Mouse (Mus musculus) limb, embryonic 10.5 days (tissue): ENCODE results near the gene Slc25a36. TPM values are rescaled to one million over a fixed set of nuclear protein-coding genes. Genes with fewer than 3 reads are reported as not detected.
A peak's percentile ranks its signal among the peaks of the same experiment; 100 is the strongest.

ENCODE experiments used
- DNase-seq: peaks from one replicate; pipeline ENCODE4 v3.0.0-alpha.2; 2017; ENCODE audit warnings: low spot score
- H3K27ac ChIP-seq: fragments of 300-500 bp; sonication (generic); 2 replicates; pipeline ENCODE4 v1.5.1; 2016; ENCODE audit warnings: mild to moderate bottlenecking
- H3K27me3 ChIP-seq: fragments of 300-500 bp; sonication (generic); 2 replicates; pipeline ENCODE4 v1.6.1; 2016; ENCODE audit warnings: low read depth, mild to moderate bottlenecking; ENCODE audit not compliant: poor library complexity, severe bottlenecking
- H3K36me3 ChIP-seq: fragments of 300-500 bp; sonication (generic); 2 replicates; pipeline ENCODE4 v1.6.1; 2016; ENCODE audit warnings: mild to moderate bottlenecking, moderate library complexity
- H3K4me1 ChIP-seq: fragments of 300-500 bp; sonication (generic); 2 replicates; pipeline ENCODE4 v1.6.1; 2016
- H3K4me3 ChIP-seq: fragments of 300-500 bp; sonication (generic); 2 replicates; pipeline ENCODE4 v1.5.1; 2016; ENCODE audit warnings: mild to moderate bottlenecking, moderate library complexity
- H3K9me3 ChIP-seq: fragments of 300-500 bp; sonication (generic); replicated peaks from 2 replicates; pipeline ENCODE4 v1.6.1; 2016; ENCODE audit warnings: mild to moderate bottlenecking
- WGBS: fragments of 180-500 bp; shearing (Covaris S2); methylation state at CpG from one replicate; pipeline ENCODE4 v1.1.7; 2016; 5-methylcytosine and 5-hydroxymethylcytosine counted together
- polyA plus RNA-seq: library from polyadenylated mRNA; unstranded; fragments of >200 nt; fragmentation: Nextera tagmentation; extraction: Ambion mirVana; gene quantifications from 2 replicates; pipeline ENCODE4 v1.2.1, GENCODE M21; 2016

Slc25a36 gene
- polyA plus RNA-seq, 1 experiment from 2014 or later = 69.0 TPM

DNA sequence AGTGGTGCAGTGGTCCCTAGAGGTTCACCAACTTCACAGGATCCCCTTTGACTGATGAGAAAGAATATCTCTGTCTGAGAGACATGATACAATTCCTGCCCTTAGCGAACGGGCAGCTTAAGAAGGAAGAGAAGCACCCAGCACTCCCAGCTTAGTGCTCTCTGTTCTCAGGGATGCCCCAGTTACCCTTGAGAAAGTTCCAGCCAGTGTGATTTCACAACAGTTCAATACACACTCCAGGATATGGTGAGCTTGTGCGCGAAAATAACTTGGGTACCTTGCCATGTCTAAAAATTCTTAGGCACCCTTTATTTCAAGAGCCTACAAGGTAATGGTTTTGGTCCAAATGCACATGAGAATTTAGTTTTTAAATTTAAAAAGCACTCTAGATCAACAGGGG, 24.9 kb upstream of the Slc25a36 start:
- no peaks in the 10 kb centered on the region for H3K4me1 ChIP-seq
- 90% methylated on average over 4 of the region's 4 CpGs for WGBS
- H3K36me3 ChIP-seq = no peaks in the 10 kb centered on the region
- no peak for DNase-seq
- H3K27me3 ChIP-seq = no peaks in the 10 kb centered on the region
- H3K9me3 ChIP-seq = no peaks in the 10 kb centered on the region
- H3K4me3 ChIP-seq = no peak overlapping the region
- H3K27ac ChIP-seq = no peak overlapping the region

DNA sequence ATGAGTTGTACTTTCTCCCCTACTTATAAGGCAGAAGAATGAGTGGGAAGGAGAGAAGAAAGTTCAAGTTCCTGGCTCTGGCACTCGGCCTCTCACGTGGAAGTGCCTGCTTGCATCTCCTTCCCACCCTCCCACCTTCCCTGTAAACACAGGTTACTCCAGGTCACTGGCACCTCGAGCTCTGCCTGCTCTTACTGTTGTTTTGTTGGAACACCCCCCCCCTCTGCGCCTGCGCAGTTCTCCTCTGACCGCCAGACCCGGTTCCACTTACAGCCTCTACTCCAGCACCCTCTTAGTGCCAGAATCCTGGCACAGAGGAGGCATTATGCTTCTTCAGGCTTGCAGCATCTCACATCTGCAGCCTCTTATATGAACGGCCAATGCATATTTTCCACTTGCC, 22.2 kb upstream of the Slc25a36 start:
- no peaks in the 10 kb centered on the region for H3K27me3 ChIP-seq
- H3K4me3 ChIP-seq = no peak overlapping the region
- no peaks in the 10 kb centered on the region for H3K4me1 ChIP-seq
- H3K9me3 ChIP-seq = no peaks in the 10 kb centered on the region
- H3K27ac ChIP-seq = no peak overlapping the region
- DNase-seq = no peak
- no peaks in the 10 kb centered on the region for H3K36me3 ChIP-seq
- 60% methylated on average over 8 of the region's 8 CpGs for WGBS

DNA sequence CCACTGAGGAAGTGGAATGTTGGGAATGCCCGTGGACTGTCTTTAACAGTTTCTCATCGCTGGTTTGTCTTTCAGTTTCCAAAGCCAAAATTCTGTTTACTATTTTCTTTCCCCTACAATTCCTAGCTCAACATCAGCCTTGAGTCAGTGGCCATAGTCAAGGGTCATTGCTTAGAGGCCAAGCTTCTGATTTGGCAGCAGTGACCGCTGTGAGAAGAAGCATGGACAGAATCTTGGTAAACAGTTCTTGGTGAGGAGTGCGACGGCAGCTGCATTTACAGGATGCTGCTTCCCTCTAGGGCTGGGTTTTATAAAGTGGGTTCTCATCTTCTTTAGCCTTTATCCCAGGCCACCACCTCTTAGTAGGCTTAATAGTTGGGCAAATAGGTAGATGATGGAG, 19.0 kb upstream of the Slc25a36 start:
- Histone ChIP-seq H3K4me3 (no peak overlapping the region), H3K4me1 (no peaks in the 10 kb centered on the region), H3K27ac (no peak overlapping the region), H3K9me3 (no peaks in the 10 kb centered on the region), H3K27me3 (no peaks in the 10 kb centered on the region), H3K36me3 (no peaks in the 10 kb centered on the region)
- DNase-seq = no peak
- WGBS = 91% methylated on average over 5 of the region's 5 CpGs

DNA sequence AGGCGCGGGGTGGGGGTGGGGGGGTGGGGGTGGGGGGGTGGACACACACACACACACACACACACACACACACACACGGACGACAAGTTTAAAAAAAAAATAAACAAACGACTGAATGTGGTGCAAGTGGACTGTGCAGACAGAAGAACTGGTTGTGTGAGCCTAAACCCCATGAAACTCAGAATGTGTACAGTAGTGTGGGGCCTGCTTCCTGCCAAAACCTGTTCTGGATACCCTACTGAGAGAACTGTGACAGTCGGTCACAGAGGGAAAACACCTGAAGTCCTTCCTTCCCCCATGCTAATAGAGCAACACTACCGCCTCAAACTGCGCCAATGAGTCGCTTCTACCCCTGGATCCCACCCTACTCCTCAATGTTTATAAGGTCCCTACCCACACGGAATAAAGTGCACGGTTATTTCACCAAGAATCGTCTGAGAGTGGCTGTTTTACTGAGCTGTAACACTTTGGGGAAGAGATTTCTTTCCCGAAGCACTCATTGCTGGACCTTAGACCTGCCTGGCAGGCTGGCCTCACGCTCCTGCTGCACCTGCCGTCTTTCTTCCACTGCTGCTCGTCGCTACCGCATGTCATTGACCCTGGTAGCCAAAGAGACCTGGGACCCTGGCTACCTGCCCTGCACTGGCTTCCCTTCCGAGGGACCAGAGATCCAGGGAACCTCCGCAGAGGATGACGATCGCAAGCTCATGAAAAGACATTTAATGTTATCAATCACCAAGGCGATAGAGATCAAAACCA, 13.2 kb upstream of the Slc25a36 start:
- H3K4me1 ChIP-seq = 0 out of 2 replicates have a peak, but pooled peaks cover 4% of the 10 kb centered on the region
- WGBS = 62% methylated on average over 23 of the region's 23 CpGs
- no peak overlapping the region for H3K4me3 ChIP-seq
- no peak for DNase-seq
- H3K27me3 ChIP-seq = no peaks in the 10 kb centered on the region
- no peak overlapping the region for H3K27ac ChIP-seq
- H3K9me3 ChIP-seq = no peaks in the 10 kb centered on the region
- H3K36me3 ChIP-seq = no peaks in the 10 kb centered on the region

DNA sequence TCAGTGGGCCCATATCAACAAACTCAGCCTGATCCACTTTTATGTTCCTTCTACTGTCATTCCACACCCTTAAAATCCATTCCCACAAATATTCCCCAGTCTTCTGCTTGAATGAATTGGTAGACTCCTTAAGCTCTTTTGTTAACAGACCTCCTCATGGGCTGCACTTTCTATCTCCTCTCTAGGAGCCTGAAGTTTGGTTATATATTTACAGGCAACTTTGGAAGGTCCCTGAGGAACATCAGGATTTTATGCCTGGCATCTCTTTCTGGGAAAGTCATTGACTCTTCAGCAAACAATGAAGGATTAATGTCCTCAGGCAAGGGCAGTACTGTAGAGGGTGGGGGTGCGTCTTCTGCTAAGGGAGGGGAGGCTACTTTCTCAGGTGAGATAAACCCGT, 10.5 kb upstream of the Slc25a36 start:
- no peak overlapping the region for H3K4me3 ChIP-seq
- WGBS = 83% methylated on average over 2 of the region's 2 CpGs
- no peaks in the 10 kb centered on the region for H3K27me3 ChIP-seq
- no peaks in the 10 kb centered on the region for H3K9me3 ChIP-seq
- H3K4me1 ChIP-seq = 0 out of 2 replicates have a peak, but pooled peaks cover 4% of the 10 kb centered on the region
- H3K36me3 ChIP-seq = no peaks in the 10 kb centered on the region
- no peak overlapping the region for H3K27ac ChIP-seq
- DNase-seq = no peak

DNA sequence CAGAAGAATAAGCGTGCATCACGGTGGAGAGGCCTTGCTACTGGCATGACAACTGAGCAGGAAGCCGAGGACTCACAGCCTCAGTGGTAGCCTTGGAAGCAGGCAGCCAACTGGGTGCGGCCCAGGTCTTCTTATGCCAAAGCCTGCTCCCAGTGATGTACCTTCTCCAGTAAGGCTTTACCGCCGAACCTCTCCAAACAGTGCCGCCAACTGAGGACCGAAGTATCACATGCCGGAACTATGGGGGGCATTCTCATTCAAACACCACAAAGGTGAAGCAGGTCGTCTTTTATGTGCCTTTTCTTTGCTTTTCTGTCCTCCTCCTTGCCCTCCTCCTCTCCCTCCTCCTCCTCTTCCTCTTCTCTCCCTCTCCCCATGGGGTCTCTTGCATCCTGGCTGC, 3.3 kb upstream of the Slc25a36 start:
- Histone ChIP-seq H3K27ac (no peak overlapping the region), H3K4me3 (no peak overlapping the region), H3K27me3 (no peaks in the 10 kb centered on the region), H3K36me3 (no peaks in the 10 kb centered on the region), H3K4me1 (peaks cover 16% of the 10 kb centered on the region), H3K9me3 (no peaks in the 10 kb centered on the region)
- 90% methylated on average over 10 of the region's 10 CpGs for WGBS
- DNase-seq = no peak

DNA sequence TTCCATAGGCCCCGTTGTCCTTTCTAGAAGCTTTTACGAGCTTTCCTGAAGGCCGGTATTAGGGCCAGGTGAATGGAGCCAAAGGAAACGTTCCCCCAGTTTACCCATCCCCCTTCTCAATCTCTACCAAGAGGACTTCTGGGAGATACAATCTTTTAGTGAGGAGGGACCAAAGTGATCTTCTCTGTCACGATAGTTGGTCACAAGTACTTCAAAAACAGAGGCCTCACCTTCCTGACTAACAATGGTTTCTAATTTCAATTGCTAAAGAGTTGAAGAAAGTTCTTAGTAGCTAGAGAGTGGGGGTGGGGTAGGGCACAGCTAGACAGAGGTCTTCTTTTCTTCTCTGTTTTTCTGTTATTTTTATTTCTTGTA, 2.6 kb upstream of the Slc25a36 start:
- no peaks in the 10 kb centered on the region for H3K36me3 ChIP-seq
- no peaks in the 10 kb centered on the region for H3K9me3 ChIP-seq
- WGBS = 32% methylated on average over 5 of the region's 5 CpGs
- no peak overlapping the region for H3K4me3 ChIP-seq
- DNase-seq = no peak
- no peak overlapping the region for H3K27ac ChIP-seq
- peaks cover 23% of the 10 kb centered on the region for H3K4me1 ChIP-seq
- H3K27me3 ChIP-seq = no peaks in the 10 kb centered on the region

DNA sequence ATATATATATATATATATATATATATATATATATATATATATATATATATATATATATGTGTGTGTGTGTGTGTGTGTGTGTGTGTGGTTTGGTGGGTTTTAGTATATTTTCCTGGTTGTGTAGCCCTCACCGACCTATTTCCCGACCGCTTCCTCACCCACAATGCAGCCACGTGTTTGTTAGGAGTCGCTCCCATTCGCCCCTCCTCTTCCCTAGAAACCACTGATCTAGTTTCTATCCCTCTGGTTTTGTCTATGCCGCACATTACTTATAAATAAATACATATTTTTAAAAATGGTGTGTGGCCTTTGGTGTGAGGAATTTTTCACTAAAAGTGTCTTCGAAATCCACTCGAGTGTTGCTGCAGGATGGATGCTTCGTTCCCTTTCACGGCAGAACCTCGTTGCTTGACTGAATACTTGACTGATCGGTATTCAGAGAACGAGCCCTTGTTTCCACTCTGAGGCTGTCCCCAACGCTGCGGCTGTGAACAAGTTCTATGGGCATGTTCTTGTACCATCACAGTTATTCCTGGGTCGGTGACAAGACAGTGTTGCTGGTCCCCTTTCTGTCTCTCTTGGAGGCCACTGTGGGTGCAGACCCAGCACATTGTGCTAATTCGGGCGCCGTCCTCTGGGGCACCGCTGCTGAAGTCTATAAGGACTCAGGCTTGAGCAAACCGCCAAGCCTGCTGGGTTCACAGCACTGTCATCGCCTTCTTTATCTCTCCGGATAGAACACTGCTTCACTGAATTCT, 2.0 kb upstream of the Slc25a36 start:
- H3K27ac ChIP-seq = no peak overlapping the region
- 67% methylated on average over 24 of the region's 24 CpGs for WGBS
- no peak for DNase-seq

DNA sequence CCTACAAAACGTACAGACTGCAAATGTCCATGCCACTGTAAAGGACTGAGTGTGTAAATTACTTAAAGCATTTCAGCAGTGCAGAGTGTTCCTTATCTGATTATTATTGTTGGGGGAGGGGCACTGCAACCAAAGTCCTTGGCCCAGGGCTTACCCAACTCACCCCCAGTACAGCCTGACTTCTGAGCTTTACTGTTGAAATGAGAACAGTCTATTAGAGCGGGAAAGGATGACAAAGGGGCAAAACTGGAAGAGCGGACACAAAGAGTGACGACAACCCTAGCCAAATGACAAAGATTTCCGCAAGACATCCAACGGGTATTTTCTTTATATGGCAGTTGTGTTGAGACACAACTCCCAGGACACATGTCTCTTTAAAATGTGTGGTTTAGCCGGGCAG, 1.3 kb upstream of the Slc25a36 start:
- Histone ChIP-seq H3K36me3 (peaks cover 5% of the 10 kb centered on the region), H3K9me3 (no peaks in the 10 kb centered on the region), H3K27ac (no peak overlapping the region), H3K4me1 (peaks cover 23% of the 10 kb centered on the region), H3K4me3 (no peak overlapping the region), H3K27me3 (no peaks in the 10 kb centered on the region)
- no peak for DNase-seq
- WGBS = 79% methylated on average over 7 of the region's 7 CpGs

More for the DNA sequence above, 2.0 kb upstream of the Slc25a36 start:
- Histone ChIP-seq H3K9me3 (no peaks in the 10 kb centered on the region), H3K36me3 (no peaks in the 10 kb centered on the region), H3K27me3 (no peaks in the 10 kb centered on the region), H3K4me1 (peaks cover 23% of the 10 kb centered on the region), H3K4me3 (no peak overlapping the region)

DNA sequence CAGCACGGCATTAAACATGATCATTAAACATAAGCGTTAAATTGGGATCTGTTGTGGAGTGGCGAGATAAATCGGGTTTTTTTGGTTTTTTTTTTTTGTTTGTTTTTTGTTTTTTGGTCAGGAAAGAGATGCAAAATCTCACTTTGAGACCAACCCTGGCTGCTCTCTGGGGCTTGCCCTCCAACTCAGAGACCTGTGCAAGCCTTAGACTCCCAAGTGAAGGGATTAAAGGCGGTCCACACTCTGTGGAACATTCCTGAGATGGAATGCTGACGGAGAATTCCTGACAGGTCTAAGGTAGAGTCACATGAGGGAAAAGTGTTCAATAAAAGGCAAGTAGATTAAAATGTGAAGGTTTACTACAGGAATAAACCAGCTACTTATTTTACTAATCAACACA, 549 bp upstream of the Slc25a36 start:
- 10% methylated on average over 6 of the region's 6 CpGs for WGBS
- H3K4me3 ChIP-seq = peak overlapping the region; percentile 89
- no peaks in the 10 kb centered on the region for H3K27me3 ChIP-seq
- no peaks in the 10 kb centered on the region for H3K9me3 ChIP-seq
- peak overlapping the region; percentile 96 for H3K27ac ChIP-seq
- peaks cover 7% of the 10 kb centered on the region for H3K36me3 ChIP-seq
- peaks cover 23% of the 10 kb centered on the region for H3K4me1 ChIP-seq
- DNase-seq = no peak

DNA sequence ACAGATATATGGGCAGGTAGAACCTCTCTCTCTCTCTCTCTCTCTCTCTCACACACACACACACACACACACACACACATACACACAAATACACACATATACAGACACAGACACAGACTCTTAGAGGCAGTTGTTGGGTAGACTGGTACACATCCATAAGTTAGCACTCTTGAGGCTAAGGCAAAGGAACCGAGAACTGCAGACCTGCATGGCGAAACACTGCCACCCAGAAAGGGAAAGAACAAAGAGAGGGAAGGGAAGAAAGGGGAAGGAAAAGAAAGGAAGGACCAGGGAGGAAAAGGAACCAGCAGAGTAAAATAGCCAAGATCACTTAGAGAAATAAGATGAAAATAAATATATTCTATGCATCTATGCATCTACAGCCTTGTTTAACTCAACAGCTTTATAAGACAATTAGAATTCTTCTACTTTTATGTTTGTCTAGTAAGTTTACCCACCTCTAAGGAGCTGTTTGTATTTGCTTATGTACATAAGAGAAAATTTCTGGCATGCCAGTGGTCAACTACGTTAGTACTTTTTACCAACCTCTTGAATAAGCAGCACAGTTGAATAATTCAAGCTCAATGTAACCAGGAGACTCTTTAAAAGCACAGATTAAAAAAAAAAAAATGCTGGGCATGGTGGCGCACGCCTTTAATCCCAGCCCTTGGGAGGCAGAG, 4.3 kb downstream of the Slc25a36 start:
- DNase-seq = no peak
- Histone ChIP-seq H3K36me3 (peaks cover 9% of the 10 kb centered on the region), H3K27me3 (no peaks in the 10 kb centered on the region), H3K27ac (no peak overlapping the region), H3K9me3 (no peaks in the 10 kb centered on the region), H3K4me1 (peaks cover 29% of the 10 kb centered on the region), H3K4me3 (no peak overlapping the region)
- 93% methylated on average over 5 of the region's 5 CpGs for WGBS

DNA sequence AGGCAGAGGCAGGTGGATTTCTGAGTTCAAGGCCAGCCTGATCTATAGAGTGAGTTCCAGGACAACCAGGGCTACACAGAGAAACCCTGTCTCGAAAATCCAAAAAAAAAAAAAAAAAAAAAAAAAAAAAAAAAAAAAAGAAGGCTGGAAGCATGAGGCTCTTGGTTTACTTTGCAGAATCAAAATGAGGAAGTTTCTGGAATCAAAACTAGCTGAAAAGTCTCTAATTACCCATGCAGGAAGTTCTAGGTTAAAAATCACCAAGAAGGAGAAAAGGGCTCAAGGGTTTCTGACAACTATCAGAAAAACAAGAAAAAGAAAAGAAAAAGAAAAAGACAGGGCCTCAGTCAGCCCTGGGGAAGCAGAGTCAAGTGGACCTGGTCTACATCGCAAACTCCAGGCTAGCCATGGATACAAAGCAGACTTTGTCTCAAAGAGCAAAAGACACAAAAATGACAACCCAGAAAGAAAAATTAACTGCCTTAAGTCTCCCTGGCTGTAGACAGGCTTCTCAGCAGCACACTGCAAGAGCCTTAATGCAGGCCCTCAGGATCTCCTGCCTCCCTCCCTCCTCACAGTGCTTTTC, 5.5 kb downstream of the Slc25a36 start:
- 92% methylated on average over 2 of the region's 2 CpGs for WGBS
- Histone ChIP-seq H3K36me3 (peaks cover 9% of the 10 kb centered on the region), H3K4me1 (peaks cover 27% of the 10 kb centered on the region), H3K4me3 (no peak overlapping the region), H3K27me3 (no peaks in the 10 kb centered on the region), H3K27ac (no peak overlapping the region), H3K9me3 (no peaks in the 10 kb centered on the region)
- DNase-seq = no peak
